Mouse (Mus musculus) intestine, embryonic 14.5 days (tissue): ENCODE data around the gene Tmco4. TPM values are rescaled to one million over a fixed set of nuclear protein-coding genes. Genes with fewer than 3 reads are reported as not detected.

ENCODE experiments used
- ATAC-seq: fragments of 200-750 bp; cut with Nextera tagmentation; replicated peaks from 2 replicates; pipeline ENCODE4 v1.8.0; 2017; ENCODE audit warnings: low read depth, moderate number of reproducible peaks, moderate TSS enrichment, moderate library complexity; ENCODE audit not compliant: low FRiP score, low TSS enrichment
- DNase-seq: peaks from one replicate; pipeline ENCODE4 v3.0.0-alpha.2; 2018; ENCODE audit warnings: low spot score
- H3K27ac ChIP-seq: fragments of 300-500 bp; sonication (generic); 2 replicates; pipeline ENCODE4 v1.5.1; 2014; ENCODE audit warnings: low read depth, mild to moderate bottlenecking, control low read depth
- H3K27me3 ChIP-seq: fragments of 300-500 bp; sonication (generic); replicated peaks from 2 replicates; pipeline ENCODE4 v1.6.1; 2014; ENCODE audit warnings: low read length, control low read depth; ENCODE audit not compliant: control insufficient read depth, insufficient read depth
- H3K36me3 ChIP-seq: fragments of 300-500 bp; sonication (generic); 2 replicates; pipeline ENCODE4 v1.6.1; 2014; ENCODE audit warnings: low read length, control low read depth; ENCODE audit not compliant: control insufficient read depth, insufficient read depth
- H3K4me1 ChIP-seq: fragments of 300-500 bp; sonication (generic); replicated peaks from 2 replicates; pipeline ENCODE4 v1.6.1; 2014; ENCODE audit warnings: low read length, control low read depth, mixed read lengths; ENCODE audit not compliant: control insufficient read depth, insufficient read depth
- H3K4me2 ChIP-seq: fragments of 300-500 bp; sonication (generic); 2 replicates; pipeline ENCODE4 v1.6.1; 2014; ENCODE audit warnings: low read length
- H3K4me3 ChIP-seq: fragments of 300-500 bp; sonication (generic); 2 replicates; pipeline ENCODE4 v1.5.1; 2014; ENCODE audit warnings: low read depth, low read length, control low read depth, mixed read lengths
- H3K9ac ChIP-seq: fragments of 300-500 bp; sonication (generic); 2 replicates; pipeline ENCODE4 v1.6.1; 2014; ENCODE audit warnings: mild to moderate bottlenecking, low read length
- H3K9me3 ChIP-seq: fragments of 300-500 bp; sonication (generic); 2 replicates; pipeline ENCODE4 v1.6.1; 2016; ENCODE audit warnings: low read length, control low read depth; ENCODE audit not compliant: control insufficient read depth
- WGBS: fragments of 180-500 bp; shearing (Covaris S2); extraction: QIAGEN DNeasy Blood & Tissue Kit; methylation state at CpG from one replicate; pipeline ENCODE4 v1.1.7; 2014; 5-methylcytosine and 5-hydroxymethylcytosine counted together
- polyA plus RNA-seq: library from polyadenylated mRNA; unstranded; fragments of >200 nt; fragmentation: Nextera tagmentation; extraction: Ambion mirVana; gene quantifications from 2 replicates; pipeline ENCODE4 v1.2.1, GENCODE M21; 2014

Tmco4 gene
- polyA plus RNA-seq, 1 experiment from 2014 or later: 10.0 TPM

DNA sequence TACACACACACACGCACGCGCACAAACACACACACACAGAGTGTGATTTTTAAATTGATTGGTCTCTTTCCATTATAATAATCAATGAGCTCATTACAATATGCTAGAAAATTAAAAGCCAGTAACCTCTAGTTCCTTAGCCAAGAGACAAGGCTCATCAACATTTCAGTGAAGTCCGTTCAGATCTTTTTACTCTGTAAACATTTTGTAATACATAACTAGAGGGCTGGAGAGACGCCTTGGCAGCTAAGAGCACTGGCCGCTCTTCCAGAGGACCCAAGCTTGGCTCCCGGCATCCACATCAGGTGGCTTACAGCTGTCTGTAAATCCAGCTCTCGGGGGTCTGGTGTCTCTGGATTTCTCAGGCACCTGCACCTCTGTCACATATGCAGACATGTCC is 7.3 kb downstream of the Tmco4 start:
- ATAC-seq (no peak), DNase-seq (no peak)
- H3K36me3 ChIP-seq: no peaks in the 10 kb centered on the region
- H3K9ac ChIP-seq: no peak overlapping the region
- H3K4me1 ChIP-seq: 0 out of 2 replicates have a peak, but pooled peaks cover 3% of the 10 kb centered on the region
- H3K4me3 ChIP-seq: no peak overlapping the region
- no peak overlapping the region for H3K4me2 ChIP-seq
- H3K27ac ChIP-seq: no peak overlapping the region
- H3K27me3 ChIP-seq: no peaks in the 10 kb centered on the region
- 78% methylated on average over 8 of the region's 8 CpGs for WGBS
- 0 out of 2 replicates have a peak, but pooled peaks cover 2% of the 10 kb centered on the region for H3K9me3 ChIP-seq

DNA sequence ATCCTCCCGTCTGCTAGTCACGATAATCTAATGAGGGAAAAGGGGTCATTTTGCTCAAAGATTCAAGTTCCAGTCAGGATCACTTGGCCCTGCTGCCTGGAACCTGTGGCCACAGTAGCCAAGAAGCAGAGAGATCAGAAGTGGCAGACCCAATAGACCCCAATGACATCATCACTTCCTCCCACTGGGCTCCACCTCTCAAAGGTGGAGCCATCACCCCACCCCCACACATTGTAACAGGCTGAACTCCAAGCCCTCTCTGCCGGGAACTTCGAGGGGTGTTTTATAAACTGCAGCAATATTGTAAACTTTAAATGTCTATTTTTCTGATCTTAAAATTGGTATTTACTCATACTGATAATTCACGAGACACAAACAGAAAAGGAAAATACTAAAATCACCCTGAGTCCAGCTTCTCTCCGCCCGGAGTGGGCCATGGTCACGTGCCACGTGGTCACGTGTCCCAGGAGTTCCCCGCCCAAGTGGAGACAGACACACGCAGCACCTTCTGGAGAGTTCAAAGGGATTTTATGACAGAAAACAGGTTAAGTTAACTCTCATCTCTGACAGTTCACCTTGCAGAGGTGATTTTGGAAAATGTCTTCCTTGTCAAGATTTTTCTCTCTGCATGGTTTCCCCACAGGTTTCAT is 8.2 kb downstream of the Tmco4 start:
- Histone ChIP-seq H3K4me2 (peak overlapping the region; percentile 9), H3K27me3 (no peaks in the 10 kb centered on the region), H3K9ac (no peak overlapping the region), H3K4me1 (0 out of 2 replicates have a peak, but pooled peaks cover 3% of the 10 kb centered on the region), H3K36me3 (no peaks in the 10 kb centered on the region), H3K9me3 (0 out of 2 replicates have a peak, but pooled peaks cover 2% of the 10 kb centered on the region), H3K27ac (no peak overlapping the region), H3K4me3 (no peak overlapping the region)
- peak; percentile 61; the same call in 1 of the 2 replicates for ATAC-seq
- WGBS: 19% methylated on average over 12 of the region's 12 CpGs
- no peak for DNase-seq

DNA sequence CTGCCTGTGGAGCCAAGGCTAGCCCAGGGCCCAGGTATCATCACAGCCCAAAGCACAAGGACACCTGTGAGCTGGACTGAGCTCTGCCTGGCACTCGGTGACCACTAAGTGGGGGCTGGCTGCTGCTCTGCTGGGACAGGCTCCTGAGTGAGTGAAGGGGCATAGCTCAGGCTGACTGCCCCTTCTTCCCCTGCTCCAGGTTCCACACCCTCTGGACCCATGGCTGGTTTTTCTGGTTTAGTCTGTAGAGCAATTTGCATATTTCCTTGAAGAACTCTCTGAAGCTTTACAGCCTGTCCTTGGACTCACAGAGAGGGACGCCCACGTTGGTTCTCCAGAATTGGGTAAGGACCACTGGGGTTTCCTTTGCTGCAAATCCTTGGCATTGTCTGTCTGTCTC is 10.7 kb downstream of the Tmco4 start:
- Histone ChIP-seq H3K4me1 (0 out of 2 replicates have a peak, but pooled peaks cover 3% of the 10 kb centered on the region), H3K27ac (no peak overlapping the region; the same call in 1 of the 2 replicates), H3K27me3 (no peaks in the 10 kb centered on the region), H3K36me3 (no peaks in the 10 kb centered on the region), H3K9me3 (0 out of 2 replicates have a peak, but pooled peaks cover 2% of the 10 kb centered on the region), H3K9ac (no peak overlapping the region), H3K4me3 (no peak overlapping the region), H3K4me2 (no peak overlapping the region)
- no peak for DNase-seq
- ATAC-seq: peak; percentile 51
- WGBS: 46% methylated on average over 3 of the region's 3 CpGs

DNA sequence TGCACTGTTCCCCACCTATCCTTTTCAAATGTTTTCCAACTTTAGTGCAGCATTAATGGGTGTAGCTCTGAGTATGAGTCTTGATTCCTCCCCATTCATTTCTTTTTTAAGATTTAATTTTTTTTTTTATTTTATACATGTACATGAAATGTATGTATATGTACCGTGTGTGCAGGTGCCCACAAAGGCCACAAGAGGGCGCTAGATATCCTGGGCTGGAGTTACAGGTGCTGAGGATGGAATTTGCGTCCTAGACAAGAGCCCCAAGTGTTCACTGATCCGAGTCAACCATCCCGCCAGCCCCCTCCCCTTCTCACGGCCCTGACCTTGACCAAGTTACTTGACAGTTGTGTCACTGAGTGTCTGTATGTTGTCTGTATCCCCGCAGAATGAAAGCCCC is 12.1 kb downstream of the Tmco4 start:
- no peak for ATAC-seq
- Histone ChIP-seq H3K4me1 (0 out of 2 replicates have a peak, but pooled peaks cover 3% of the 10 kb centered on the region), H3K36me3 (no peaks in the 10 kb centered on the region), H3K4me3 (no peak overlapping the region), H3K27me3 (no peaks in the 10 kb centered on the region), H3K4me2 (no peak overlapping the region), H3K9ac (no peak overlapping the region), H3K9me3 (0 out of 2 replicates have a peak, but pooled peaks cover 2% of the 10 kb centered on the region), H3K27ac (no peak overlapping the region)
- DNase-seq: no peak
- WGBS: 70% methylated on average over 7 of the region's 7 CpGs

DNA sequence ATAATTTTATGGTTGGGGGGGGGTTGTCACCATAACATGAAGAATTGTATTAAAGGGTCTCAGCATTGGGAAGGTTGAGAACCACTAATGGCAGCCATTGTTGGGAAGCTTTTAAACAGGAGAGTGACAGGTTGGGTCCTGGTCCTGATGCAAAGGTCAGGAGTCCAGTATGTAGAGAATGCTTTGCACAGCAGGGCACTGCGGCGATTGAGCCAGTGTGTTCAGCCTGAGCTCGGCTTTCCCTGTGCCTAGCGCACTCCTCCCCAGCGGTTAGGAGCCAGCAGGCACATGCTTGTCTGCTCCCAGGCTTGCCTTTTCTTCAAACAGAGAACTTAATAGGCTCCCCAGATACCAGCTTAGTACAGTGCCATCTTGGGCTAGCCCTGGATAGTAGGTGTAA is 13.6 kb downstream of the Tmco4 start:
- Histone ChIP-seq H3K36me3 (no peaks in the 10 kb centered on the region), H3K27me3 (no peaks in the 10 kb centered on the region), H3K27ac (no peak overlapping the region), H3K9ac (no peak overlapping the region), H3K4me2 (no peak overlapping the region), H3K4me1 (no peaks in the 10 kb centered on the region), H3K4me3 (no peak overlapping the region), H3K9me3 (0 out of 2 replicates have a peak, but pooled peaks cover 2% of the 10 kb centered on the region)
- DNase-seq (no peak), ATAC-seq (no peak)
- WGBS: 68% methylated on average over 5 of the region's 5 CpGs

DNA sequence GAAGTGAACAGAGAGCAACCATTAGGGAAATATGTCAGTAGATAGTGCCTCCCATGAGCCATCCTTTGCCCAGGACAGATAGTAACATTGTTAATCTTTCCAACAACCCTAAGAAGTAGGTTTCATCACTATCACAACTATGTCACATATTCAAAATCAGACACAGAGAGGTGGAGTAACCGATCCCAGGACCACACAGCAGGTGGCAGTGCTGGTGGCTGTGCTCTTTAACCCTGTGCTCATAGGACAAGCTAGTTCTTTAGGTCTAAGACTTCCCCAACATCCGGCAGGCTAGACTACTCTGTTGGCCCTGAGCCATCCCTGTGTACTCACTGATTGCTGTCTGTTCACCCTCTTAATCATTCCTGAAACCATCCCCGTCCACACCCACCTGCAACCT is 21.7 kb downstream of the Tmco4 start:
- Histone ChIP-seq H3K27ac (no peak overlapping the region), H3K4me2 (no peak overlapping the region), H3K4me3 (no peak overlapping the region), H3K9me3 (no peaks in the 10 kb centered on the region), H3K36me3 (no peaks in the 10 kb centered on the region), H3K27me3 (no peaks in the 10 kb centered on the region), H3K4me1 (no peaks in the 10 kb centered on the region), H3K9ac (no peak overlapping the region)
- DNase-seq (no peak), ATAC-seq (no peak)
- 73% methylated on average over 3 of the region's 3 CpGs for WGBS

DNA sequence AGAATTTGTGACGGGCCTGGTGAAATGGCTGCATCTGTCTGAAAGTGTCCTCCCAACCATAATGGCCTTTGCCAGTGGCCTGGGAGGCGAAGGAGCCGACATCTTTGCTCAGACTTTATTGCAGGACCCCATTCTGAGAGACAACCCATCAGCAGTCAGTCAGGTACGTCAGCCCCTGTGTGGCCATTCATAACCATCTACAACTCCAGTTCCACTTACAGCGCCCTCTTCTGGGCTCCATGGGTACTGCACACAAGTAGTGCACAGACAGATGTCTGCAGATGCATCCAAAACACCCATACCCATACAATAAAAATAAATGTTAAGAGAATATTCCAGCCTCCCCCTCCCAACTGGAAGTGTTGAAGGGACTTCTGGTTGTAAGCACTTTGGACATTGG is 23.7 kb downstream of the Tmco4 start:
- Histone ChIP-seq H3K9ac (no peak overlapping the region), H3K36me3 (no peaks in the 10 kb centered on the region), H3K9me3 (no peaks in the 10 kb centered on the region), H3K4me1 (no peaks in the 10 kb centered on the region; the same call in 1 of the 2 replicates), H3K27ac (no peak overlapping the region), H3K27me3 (no peaks in the 10 kb centered on the region), H3K4me2 (no peak overlapping the region), H3K4me3 (no peak overlapping the region)
- ATAC-seq (no peak), DNase-seq (no peak)
- WGBS: 78% methylated on average over 5 of the region's 5 CpGs

DNA sequence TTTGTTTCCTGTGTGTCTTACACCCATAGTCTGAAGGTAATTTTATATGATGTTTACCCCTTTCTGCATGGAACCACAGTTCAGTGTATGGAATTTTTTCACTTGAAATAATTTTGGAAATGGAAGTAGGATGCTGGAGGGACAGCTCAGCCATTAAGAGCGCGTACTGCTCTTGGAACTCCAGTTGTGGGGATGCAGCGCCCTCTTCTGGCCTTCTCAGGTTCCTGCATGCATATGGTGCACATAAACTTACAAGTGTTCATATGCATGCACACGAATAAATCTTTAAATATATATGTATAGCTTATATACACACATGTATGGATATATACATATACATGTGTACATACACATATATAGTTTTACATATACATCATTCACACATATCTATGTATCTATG is 24.4 kb downstream of the Tmco4 start:
- DNase-seq (no peak), ATAC-seq (no peak)
- no peaks in the 10 kb centered on the region for H3K27me3 ChIP-seq
- WGBS: 80% methylated on average over 4 of the region's 4 CpGs
- H3K4me2 ChIP-seq: no peak overlapping the region
- no peak overlapping the region for H3K4me3 ChIP-seq
- no peaks in the 10 kb centered on the region; the same call in 1 of the 2 replicates for H3K4me1 ChIP-seq
- H3K36me3 ChIP-seq: no peaks in the 10 kb centered on the region
- no peak overlapping the region for H3K9ac ChIP-seq
- H3K27ac ChIP-seq: no peak overlapping the region
- H3K9me3 ChIP-seq: no peaks in the 10 kb centered on the region

DNA sequence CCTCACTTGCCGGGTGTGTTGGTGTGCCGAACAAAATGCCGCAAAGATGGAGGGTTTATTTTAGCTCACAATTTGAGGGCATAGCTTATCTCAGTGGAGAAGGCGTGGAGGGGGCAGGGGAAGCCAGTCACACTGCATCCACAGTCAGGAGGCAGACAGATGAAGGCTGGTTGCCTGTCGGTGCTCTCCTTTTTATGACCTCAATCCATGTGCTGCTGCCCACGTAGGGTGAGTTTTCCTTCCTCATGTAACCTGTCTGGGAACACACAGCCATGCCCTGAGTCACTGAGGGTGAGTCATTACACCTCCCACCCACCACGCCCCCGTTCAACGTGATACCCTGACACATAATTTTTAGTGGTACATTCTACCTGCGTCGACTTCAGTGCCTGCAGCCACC is 25.9 kb downstream of the Tmco4 start:
- WGBS: 71% methylated on average over 11 of the region's 11 CpGs

More for the DNA sequence above, 25.9 kb downstream of the Tmco4 start:
- Histone ChIP-seq H3K9ac (no peak overlapping the region), H3K27me3 (no peaks in the 10 kb centered on the region), H3K4me2 (no peak overlapping the region), H3K9me3 (no peaks in the 10 kb centered on the region), H3K4me3 (no peak overlapping the region), H3K27ac (no peak overlapping the region), H3K4me1 (no peaks in the 10 kb centered on the region; the same call in 1 of the 2 replicates), H3K36me3 (no peaks in the 10 kb centered on the region)
- DNase-seq: no peak
- 0 out of 2 replicates have a peak, but pooled peaks have one; percentile 45 for ATAC-seq
